In the genomic region with DNA sequence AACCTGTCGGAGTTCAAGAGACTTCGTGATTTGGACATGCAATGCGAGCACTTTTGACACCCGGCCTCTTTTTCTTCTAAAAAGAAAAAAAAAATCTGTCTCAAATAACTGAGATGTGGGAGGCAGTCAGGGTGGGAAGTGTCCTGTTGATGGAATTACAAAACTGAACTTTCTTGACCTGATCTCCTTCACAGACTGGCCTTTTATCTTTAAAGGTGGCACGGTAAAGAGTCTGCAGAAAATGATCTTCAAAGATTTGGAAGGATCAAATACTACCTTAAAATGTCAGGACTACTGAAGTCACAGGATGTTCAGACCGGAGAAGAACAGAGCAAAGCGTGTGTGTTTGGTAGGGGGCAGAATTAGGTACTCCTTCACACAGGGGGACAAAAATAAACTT, we compare ENCODE assay signal across 13 mouse cellular contexts.
DNase-seq lines count a peak whose midpoint lies in the region; ATAC-seq and TF ChIP-seq lines count a peak whose summit lies in the region.
"Had no signal": no experiment of that assay in that cellular context is flagged by ENCODE, and none has a peak within 500 bp of the region (broad histone marks: within the 10 kb centered on the region; RNA-seq: fewer than 3 reads in every experiment).

No protein-coding gene starts in this region.

- H3K9ac ChIP-seq in kidney, embryonic 15.5 days, result no peak overlapping the region
- H3K9ac ChIP-seq in kidney, postnatal 0 days (ENCODE audit: low read depth, low read length), result no peak overlapping the region
- no peak overlapping the region for H3K9ac ChIP-seq in hindbrain, embryonic 11.5 days (ENCODE audit: low read depth, low read length)
- H3K9ac ChIP-seq: heart, embryonic 13.5 days; hindbrain, embryonic 13.5 days; liver, embryonic 15.5 days had no signal

- TF ChIP-seq CTCF in kidney, postnatal 0 days (IDR thresholded peaks at IDR 0.05; ENCODE audit: low read depth), result no peak

- DNase-seq in kidney, postnatal 10 days, result no peak
- peak; percentile 13 for DNase-seq in CD4-positive helper T cell, adult 2 months (ENCODE audit: low read depth, low spot score)
- DNase-seq in brain, adult 2 months (ENCODE audit: low read depth, low spot score), result peak; percentile 2
- DNase-seq in kidney, postnatal 0 days (ENCODE audit: low spot score), result peak; percentile 70
- DNase-seq in ovary, postnatal 14 days (ENCODE audit: low spot score), result no peak
- DNase-seq in hindbrain, embryonic 11.5 days (ENCODE audit: low spot score), result no peak
- no peak for DNase-seq in cerebellum, postnatal 36 days
- DNase-seq: cerebellum, adult 9-10 months; midbrain, embryonic 14.5 days had no signal

- no peaks in the 10 kb centered on the region for H3K27me3 ChIP-seq in kidney, embryonic 15.5 days
- H3K27me3 ChIP-seq in kidney, postnatal 0 days (ENCODE audit: insufficient read depth, low read length), result no peaks in the 10 kb centered on the region
- no peaks in the 10 kb centered on the region for H3K27me3 ChIP-seq in hindbrain, embryonic 11.5 days (ENCODE audit: control insufficient read depth, insufficient read depth, low read length)
- H3K27me3 ChIP-seq: heart, embryonic 13.5 days; hindbrain, embryonic 13.5 days; liver, embryonic 15.5 days had no signal

- H3K4me2 ChIP-seq in kidney, embryonic 15.5 days, result peak overlapping the region; percentile 41
- 0 out of 2 replicates have a peak overlapping the region, but pooled peaks have one; percentile 16 for H3K4me2 ChIP-seq in kidney, postnatal 0 days (ENCODE audit: low read length)
- H3K4me2 ChIP-seq in hindbrain, embryonic 11.5 days (replicated peaks; ENCODE audit: low read depth, low read length), result no peak overlapping the region
- H3K4me2 ChIP-seq: heart, embryonic 13.5 days; hindbrain, embryonic 13.5 days; liver, embryonic 15.5 days had no signal

- peaks cover 27% of the 10 kb centered on the region for H3K4me1 ChIP-seq in kidney, embryonic 15.5 days
- peaks cover 11% of the 10 kb centered on the region; the same call in 1 of the 2 replicates for H3K4me1 ChIP-seq in kidney, postnatal 0 days (replicated peaks; ENCODE audit: insufficient read depth, low read length)
- no peaks in the 10 kb centered on the region for H3K4me1 ChIP-seq in hindbrain, embryonic 11.5 days (replicated peaks; ENCODE audit: control insufficient read depth, insufficient read depth, low read length)
- H3K4me1 ChIP-seq: hindbrain, embryonic 13.5 days; liver, embryonic 15.5 days had no signal

- no peaks in the 10 kb centered on the region for H3K9me3 ChIP-seq in kidney, embryonic 15.5 days (replicated peaks)
- no peaks in the 10 kb centered on the region for H3K9me3 ChIP-seq in kidney, postnatal 0 days (replicated peaks; ENCODE audit: low read length)
- H3K9me3 ChIP-seq in hindbrain, embryonic 11.5 days (ENCODE audit: control insufficient read depth, low read length), result no peaks in the 10 kb centered on the region
- H3K9me3 ChIP-seq: heart, embryonic 13.5 days; hindbrain, embryonic 13.5 days; liver, embryonic 15.5 days had no signal

- no peak overlapping the region for H3K27ac ChIP-seq in kidney, embryonic 15.5 days
- H3K27ac ChIP-seq in kidney, postnatal 0 days, result no peak overlapping the region
- H3K27ac ChIP-seq in hindbrain, embryonic 11.5 days (ENCODE audit: low read depth, low read length), result no peak overlapping the region
- H3K27ac ChIP-seq: heart, embryonic 13.5 days; hindbrain, embryonic 13.5 days; liver, embryonic 15.5 days had no signal

- no peak overlapping the region for H3K4me3 ChIP-seq in kidney, embryonic 15.5 days (replicated peaks)
- H3K4me3 ChIP-seq in kidney, postnatal 0 days (replicated peaks; ENCODE audit: low read depth, low read length), result no peak overlapping the region
- H3K4me3 ChIP-seq in hindbrain, embryonic 11.5 days (ENCODE audit: low read depth, low read length), result no peak overlapping the region
- H3K4me3 ChIP-seq: heart, embryonic 13.5 days; hindbrain, embryonic 13.5 days; liver, embryonic 15.5 days had no signal

- ATAC-seq in kidney, embryonic 15.5 days (replicated peaks; ENCODE audit: low FRiP score), result peak; percentile 61; the same call in 1 of the 2 replicates
- ATAC-seq in kidney, postnatal 0 days (replicated peaks; ENCODE audit: low FRiP score, low read depth), result no peak
- ATAC-seq in hindbrain, embryonic 11.5 days (ENCODE audit: low FRiP score), result no peak

- 9% methylated on average over 7 of the region's 7 CpGs for WGBS in kidney, embryonic 15.5 days
- WGBS in kidney, postnatal 0 days, result 14% methylated on average over 7 of the region's 7 CpGs
- WGBS in hindbrain, embryonic 11.5 days, result 18% methylated on average over 7 of the region's 7 CpGs

- no peaks in the 10 kb centered on the region for H3K36me3 ChIP-seq in kidney, embryonic 15.5 days
- no peaks in the 10 kb centered on the region for H3K36me3 ChIP-seq in kidney, postnatal 0 days (ENCODE audit: insufficient read depth, low read length)
- H3K36me3 ChIP-seq in hindbrain, embryonic 11.5 days (ENCODE audit: control insufficient read depth, insufficient read depth, low read length), result no peaks in the 10 kb centered on the region
- H3K36me3 ChIP-seq: heart, embryonic 13.5 days; hindbrain, embryonic 13.5 days; liver, embryonic 15.5 days had no signal

Comparison
In these comparisons a context has a peak if more than half of its experiments do, and no peak if none do; other contexts are left out.
1. DNase-seq: peak in CD4-positive helper T cell, adult 2 months (single experiment), brain, adult 2 months (single experiment) and kidney, postnatal 0 days (single experiment); none in kidney, postnatal 10 days (single experiment), ovary, postnatal 14 days (single experiment), hindbrain, embryonic 11.5 days (single experiment) and cerebellum, postnatal 36 days (0 of 2).